Comparison of ENCODE assay signal across 11 mouse cellular contexts in genomic region chr12:86769819-86770218, GRCm38 (mm10). TPM values are rescaled to one million over a fixed set of nuclear protein-coding genes. Genes with fewer than 3 reads are reported as not detected.
A peak's percentile ranks its signal among the peaks of the same experiment; 100 is the strongest.
DNase-seq lines count a peak whose midpoint lies in the region; ATAC-seq and TF ChIP-seq lines count a peak whose summit lies in the region.
"Had no signal": no experiment of that assay in that cellular context is flagged by ENCODE, and none has a peak within 500 bp of the region (broad histone marks: within the 10 kb centered on the region; RNA-seq: fewer than 3 reads in every experiment).

No protein-coding gene starts in this region.

- DNase-seq in hindbrain, embryonic 11.5 days (ENCODE audit: low spot score), result no peak
- DNase-seq in neural tube, embryonic 10.5 days (ENCODE audit: extremely low spot score, low spot score), result no peak
- no peak for DNase-seq in hindbrain, postnatal 0 days (ENCODE audit: low spot score)
- no peak for DNase-seq in MN1 (ENCODE audit: low spot score)

- 0 out of 2 replicates have a peak, but pooled peaks cover 3% of the 10 kb centered on the region for H3K27me3 ChIP-seq in hindbrain, embryonic 13.5 days
- peaks cover 2% of the 10 kb centered on the region; the same call in 1 of the 2 replicates for H3K27me3 ChIP-seq in hindbrain, embryonic 11.5 days (ENCODE audit: control insufficient read depth, insufficient read depth, low read length)
- H3K27me3 ChIP-seq in neural tube, embryonic 13.5 days, result no peaks in the 10 kb centered on the region
- H3K27me3 ChIP-seq in hindbrain, postnatal 0 days (ENCODE audit: insufficient read depth, low read length), result no peaks in the 10 kb centered on the region
- H3K27me3 ChIP-seq in stomach, embryonic 16.5 days (ENCODE audit: control insufficient read depth, insufficient read depth, low read length), result no peaks in the 10 kb centered on the region

- H3K4me3 ChIP-seq in hindbrain, embryonic 13.5 days, result no peak overlapping the region
- H3K4me3 ChIP-seq in hindbrain, embryonic 11.5 days (ENCODE audit: low read depth, low read length), result no peak overlapping the region
- H3K4me3 ChIP-seq in neural tube, embryonic 13.5 days, result no peak overlapping the region
- no peak overlapping the region for H3K4me3 ChIP-seq in hindbrain, postnatal 0 days (ENCODE audit: low read length)
- no peak overlapping the region for H3K4me3 ChIP-seq in stomach, embryonic 16.5 days (replicated peaks; ENCODE audit: low read length)

- no peak overlapping the region for H3K9ac ChIP-seq in hindbrain, embryonic 13.5 days
- H3K9ac ChIP-seq in hindbrain, embryonic 11.5 days (ENCODE audit: low read depth, low read length), result no peak overlapping the region
- H3K9ac ChIP-seq in neural tube, embryonic 13.5 days, result no peak overlapping the region; the same call in 1 of the 2 replicates
- H3K9ac ChIP-seq in hindbrain, postnatal 0 days (replicated peaks; ENCODE audit: low read length), result no peak overlapping the region
- H3K9ac ChIP-seq in stomach, embryonic 16.5 days (ENCODE audit: low read length), result no peak overlapping the region

- H3K9me3 ChIP-seq in hindbrain, embryonic 13.5 days, result no peaks in the 10 kb centered on the region
- H3K9me3 ChIP-seq in hindbrain, embryonic 11.5 days (ENCODE audit: control insufficient read depth, low read length), result no peaks in the 10 kb centered on the region
- H3K9me3 ChIP-seq in neural tube, embryonic 13.5 days, result no peaks in the 10 kb centered on the region
- H3K9me3 ChIP-seq in hindbrain, postnatal 0 days (ENCODE audit: low read length), result no peaks in the 10 kb centered on the region
- no peaks in the 10 kb centered on the region for H3K9me3 ChIP-seq in stomach, embryonic 16.5 days (replicated peaks; ENCODE audit: control insufficient read depth, low read length)

- peaks cover 23% of the 10 kb centered on the region for H3K4me1 ChIP-seq in hindbrain, embryonic 13.5 days (replicated peaks)
- H3K4me1 ChIP-seq in hindbrain, embryonic 11.5 days (replicated peaks; ENCODE audit: control insufficient read depth, insufficient read depth, low read length), result no peaks in the 10 kb centered on the region; the same call in 1 of the 2 replicates
- peaks cover 20% of the 10 kb centered on the region for H3K4me1 ChIP-seq in neural tube, embryonic 13.5 days (replicated peaks)
- no peaks in the 10 kb centered on the region for H3K4me1 ChIP-seq in hindbrain, postnatal 0 days (ENCODE audit: insufficient read depth, low read length)
- peaks cover 3% of the 10 kb centered on the region; the same call in 1 of the 2 replicates for H3K4me1 ChIP-seq in stomach, embryonic 16.5 days (ENCODE audit: control insufficient read depth, insufficient read depth, low read length)

- no peaks in the 10 kb centered on the region for H3K36me3 ChIP-seq in hindbrain, embryonic 13.5 days
- no peaks in the 10 kb centered on the region for H3K36me3 ChIP-seq in hindbrain, embryonic 11.5 days (ENCODE audit: control insufficient read depth, insufficient read depth, low read length)
- H3K36me3 ChIP-seq in neural tube, embryonic 13.5 days, result no peaks in the 10 kb centered on the region
- H3K36me3 ChIP-seq in hindbrain, postnatal 0 days (ENCODE audit: insufficient read depth, low read length), result no peaks in the 10 kb centered on the region
- H3K36me3 ChIP-seq in stomach, embryonic 16.5 days (ENCODE audit: control insufficient read depth, insufficient read depth, low read length), result no peaks in the 10 kb centered on the region

- no peak for TF ChIP-seq CTCF in hindbrain, postnatal 0 days (IDR thresholded peaks at IDR 0.05; ENCODE audit: low read depth)

- ATAC-seq in hindbrain, embryonic 13.5 days (ENCODE audit: low FRiP score), result no peak
- ATAC-seq in hindbrain, embryonic 11.5 days (ENCODE audit: low FRiP score), result no peak
- ATAC-seq in neural tube, embryonic 13.5 days (ENCODE audit: low read depth), result no peak
- no peak for ATAC-seq in hindbrain, postnatal 0 days
- ATAC-seq in stomach, embryonic 16.5 days (ENCODE audit: insufficient read depth, low FRiP score), result no peak; the same call in 1 of the 2 replicates
- ATAC-seq in activated CD4-positive, CD25-positive, alpha-beta regulatory T cell, adult 4 months, result no peak

- no peak overlapping the region for H3K4me2 ChIP-seq in hindbrain, embryonic 13.5 days
- no peak overlapping the region for H3K4me2 ChIP-seq in hindbrain, embryonic 11.5 days (replicated peaks; ENCODE audit: low read depth, low read length)
- H3K4me2 ChIP-seq in neural tube, embryonic 13.5 days, result no peak overlapping the region
- no peak overlapping the region for H3K4me2 ChIP-seq in hindbrain, postnatal 0 days (ENCODE audit: low read depth, low read length)
- H3K4me2 ChIP-seq in stomach, embryonic 16.5 days (ENCODE audit: low read depth, low read length), result no peak overlapping the region

- peak overlapping the region; percentile 56; the same call in 1 of the 2 replicates for H3K27ac ChIP-seq in hindbrain, embryonic 13.5 days
- no peak overlapping the region for H3K27ac ChIP-seq in hindbrain, embryonic 11.5 days (ENCODE audit: low read depth, low read length)
- H3K27ac ChIP-seq in neural tube, embryonic 13.5 days (replicated peaks), result peak overlapping the region; percentile 67
- H3K27ac ChIP-seq in hindbrain, postnatal 0 days, result peak overlapping the region; percentile 49; the same call in 1 of the 2 replicates
- H3K27ac ChIP-seq in stomach, embryonic 16.5 days (ENCODE audit: low read length), result peak overlapping the region; percentile 16; the same call in 1 of the 2 replicates

RNA-seq across cellular contexts. Expression of gene Lrrc74a, which starts 35.6 kb away (rescaled TPM):
- polyA plus RNA-seq in hindbrain, embryonic 13.5 days (2015; fragmentation: Nextera tagmentation; extraction: Ambion mirVana), result not detected in 2 replicates
- not detected in 2 replicates for polyA plus RNA-seq in hindbrain, embryonic 11.5 days (2014; fragmentation: Nextera tagmentation; extraction: Ambion mirVana)
- polyA plus RNA-seq in neural tube, embryonic 13.5 days (2015; fragmentation: Nextera tagmentation; extraction: Ambion mirVana), result not detected in 2 replicates
- not detected in 2 replicates for total RNA-seq in hindbrain, postnatal 0 days (2014; rRNA removed)
- polyA plus RNA-seq in hindbrain, postnatal 0 days (2015; fragmentation: Nextera tagmentation; extraction: Ambion mirVana), result not detected in 2 replicates
- polyA plus RNA-seq in stomach, embryonic 16.5 days (2015; fragmentation: Nextera tagmentation; extraction: Ambion mirVana), result not detected in 2 replicates
- not detected for polyA plus RNA-seq in activated CD4-positive, CD25-positive, alpha-beta regulatory T cell, adult 4 months (2017; shearing (Covaris generic))
- total RNA-seq: left cerebral cortex, adult 8-10 months; neutrophil, adult 5-6 weeks had no signal
- polyA plus RNA-seq: intestine, embryonic 14.5 days had no signal

RNA-seq across cellular contexts. Expression of gene Angel1, which starts 43.6 kb away (rescaled TPM):
- polyA plus RNA-seq in hindbrain, embryonic 13.5 days (2015; fragmentation: Nextera tagmentation; extraction: Ambion mirVana), result 12.6 TPM in 2 replicates
- polyA plus RNA-seq in hindbrain, embryonic 11.5 days (2014; fragmentation: Nextera tagmentation; extraction: Ambion mirVana), result 8.4 and 11.6 TPM in 2 replicates
- 12.6 and 16.1 TPM in 2 replicates for polyA plus RNA-seq in neural tube, embryonic 13.5 days (2015; fragmentation: Nextera tagmentation; extraction: Ambion mirVana)
- total RNA-seq in hindbrain, postnatal 0 days (2014; rRNA removed), result 5.8 and 10.0 TPM in 2 replicates
- polyA plus RNA-seq in hindbrain, postnatal 0 days (2015; fragmentation: Nextera tagmentation; extraction: Ambion mirVana), result 9.1 and 9.3 TPM in 2 replicates
- polyA plus RNA-seq in stomach, embryonic 16.5 days (2015; fragmentation: Nextera tagmentation; extraction: Ambion mirVana), result 8.8 and 9.4 TPM in 2 replicates
- 1 to 10 TPM; 4.0 to 5.7 TPM for polyA plus RNA-seq in activated CD4-positive, CD25-positive, alpha-beta regulatory T cell, adult 4 months (2017; shearing (Covaris generic))
